Mouse (Mus musculus) ES-CJ7 (cell line): ENCODE measurements at regions not wholly inside any gene's neighbourhood (a gene's known extent, or its start where the extent isn't known, plus 50 kb on each side); places are given as distances from the start of the nearest gene placed in this dataset.

ENCODE experiments used
- DNase-seq: peaks from one replicate; pipeline ENCODE4 v3.0.0; 2011; ENCODE audit warnings: low read depth, low spot score

GRCm38 (mm10) chr9:84408260-84409203 is 483.6 kb downstream of the Bckdhb start:
- no peak for DNase-seq
